Mouse (Mus musculus) stomach, postnatal 0 days (tissue): ENCODE measurements around the gene Nicn1.

Source experiments
- CTCF ChIP-seq: IDR thresholded peaks from 2 replicates; pipeline ENCODE4 v1.5.1; 2016; ENCODE audit warnings: antibody characterized with exemption, low read depth, mild to moderate bottlenecking, moderate library complexity
- EP300 ChIP-seq: optimal IDR thresholded peaks from 2 replicates; pipeline ENCODE3; 2016; ENCODE audit warnings: antibody characterized with exemption

DNA sequence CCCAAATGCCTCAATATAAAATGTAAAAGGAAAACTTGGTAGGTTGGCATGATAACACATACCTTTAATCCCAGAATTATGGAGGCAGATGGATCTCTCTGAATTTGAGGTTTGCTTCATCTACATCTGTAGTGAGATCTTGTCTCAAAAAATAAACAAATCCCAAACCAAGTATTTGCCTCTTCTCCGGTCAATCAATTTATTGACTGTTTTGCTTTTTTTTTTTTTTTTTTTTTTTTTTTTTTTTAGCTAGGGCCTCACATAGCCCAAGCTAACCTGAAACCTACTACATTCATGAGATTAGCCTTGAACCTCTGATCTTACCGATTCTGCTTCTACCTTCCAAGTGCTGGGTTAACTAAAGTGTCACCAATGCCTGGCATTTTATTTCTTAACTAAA, 882 bp upstream of the Nicn1 start:
- no peak for TF ChIP-seq CTCF
- TF ChIP-seq EP300: no peak
